Mouse (Mus musculus) neural tube, embryonic 11.5 days (tissue): Measurements from ENCODE around the gene Creb1. TPM values are rescaled to one million over a fixed set of nuclear protein-coding genes. Genes with fewer than 3 reads are reported as not detected.

Experiments
- ATAC-seq: fragments of 200-750 bp; cut with Nextera tagmentation; 2 replicates; pipeline ENCODE4 v1.8.0; 2017; ENCODE audit warnings: moderate number of reproducible peaks, mild to moderate bottlenecking, moderate TSS enrichment, moderate library complexity; ENCODE audit not compliant: insufficient read depth, low FRiP score, low TSS enrichment
- DNase-seq: peaks from one replicate; pipeline ENCODE4 v3.0.0-alpha.2; 2015; ENCODE audit warnings: low spot score
- H3K27ac ChIP-seq: fragments of 300-500 bp; sonication (generic); 2 replicates; pipeline ENCODE4 v1.5.1; 2014; ENCODE audit warnings: low read depth, mild to moderate bottlenecking, low read length
- H3K27me3 ChIP-seq: fragments of 300-500 bp; sonication (generic); 2 replicates; pipeline ENCODE4 v1.6.1; 2014; ENCODE audit warnings: mild to moderate bottlenecking, low read length, mixed read lengths; ENCODE audit not compliant: control insufficient read depth, insufficient read depth
- H3K36me3 ChIP-seq: fragments of 300-500 bp; sonication (generic); 2 replicates; pipeline ENCODE4 v1.6.1; 2014; ENCODE audit warnings: mild to moderate bottlenecking, low read length, moderate library complexity, mixed read lengths; ENCODE audit not compliant: control insufficient read depth, insufficient read depth
- H3K4me1 ChIP-seq: fragments of 300-500 bp; sonication (generic); 2 replicates; pipeline ENCODE4 v1.6.1; 2014; ENCODE audit warnings: low read length, mixed read lengths; ENCODE audit not compliant: control insufficient read depth, insufficient read depth
- H3K4me2 ChIP-seq: fragments of 300-500 bp; sonication (generic); 2 replicates; pipeline ENCODE4 v1.6.1; 2014; ENCODE audit warnings: low read depth, mild to moderate bottlenecking, moderate library complexity
- H3K4me3 ChIP-seq: fragments of 300-500 bp; sonication (generic); 2 replicates; pipeline ENCODE4 v1.5.1; 2014; ENCODE audit warnings: low read depth, low read length
- H3K9ac ChIP-seq: fragments of 300-500 bp; sonication (generic); 2 replicates; pipeline ENCODE4 v1.6.1; 2014; ENCODE audit warnings: mild to moderate bottlenecking, low read length
- H3K9me3 ChIP-seq: fragments of 300-500 bp; sonication (generic); 2 replicates; pipeline ENCODE4 v1.6.1; 2016; ENCODE audit warnings: low read length; ENCODE audit not compliant: control insufficient read depth
- WGBS: fragments of 180-500 bp; shearing (Covaris S2); extraction: QIAGEN DNeasy Blood & Tissue Kit; methylation state at CpG from one replicate; pipeline ENCODE4 v1.1.7; 2014; 5-methylcytosine and 5-hydroxymethylcytosine counted together
- polyA plus RNA-seq: library from polyadenylated mRNA; unstranded; fragments of >200 nt; fragmentation: Nextera tagmentation; extraction: Ambion mirVana; gene quantifications from 2 replicates; pipeline ENCODE4 v1.2.1, GENCODE M21; 2014

The Creb1 gene
- polyA plus RNA-seq, 1 experiment from 2014 or later: 63.0 TPM

- WGBS: 25% methylated on average over 7 of the region's 7 CpGs
- peaks cover 13% of the 10 kb centered on the region; the same call in 1 of the 2 replicates for H3K4me1 ChIP-seq
- ATAC-seq: no peak
- H3K9me3 ChIP-seq: no peaks in the 10 kb centered on the region
- no peaks in the 10 kb centered on the region for H3K36me3 ChIP-seq
- H3K27ac ChIP-seq: no peak overlapping the region
- peak overlapping the region; percentile 85 for H3K4me2 ChIP-seq
- no peaks in the 10 kb centered on the region for H3K27me3 ChIP-seq
- peak overlapping the region; percentile 94 for H3K4me3 ChIP-seq
- no peak for DNase-seq
- H3K9ac ChIP-seq: peak overlapping the region; percentile 98
Measured at GRCm38 (mm10) chr1:64531548-64531947, 897 bp upstream of the Creb1 start.

DNA sequence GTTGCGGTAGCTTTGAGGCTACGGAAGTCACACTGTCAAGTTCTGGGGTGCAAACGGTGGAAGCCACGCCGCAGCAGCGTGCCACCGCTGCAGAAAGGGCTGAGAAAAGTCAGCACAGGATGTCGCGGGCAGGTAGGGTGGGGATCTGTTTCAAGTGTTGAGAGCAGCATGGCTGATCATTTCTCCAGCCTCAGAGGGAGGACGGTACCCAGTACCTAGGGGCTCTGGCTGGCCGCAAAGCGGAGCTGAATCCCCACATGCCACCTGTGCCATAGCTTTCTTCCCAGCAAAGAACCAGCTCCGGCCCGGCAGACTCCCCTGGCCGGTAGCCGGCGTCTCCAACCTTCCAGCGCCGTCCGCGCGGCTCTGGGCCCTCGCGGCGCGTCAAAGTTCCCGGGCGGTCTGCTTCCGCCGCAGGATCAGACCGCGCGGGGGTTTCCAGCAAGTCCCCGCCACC lies 350 bp upstream of the Creb1 start:
- no peaks in the 10 kb centered on the region for H3K27me3 ChIP-seq
- peak overlapping the region; percentile 98 for H3K9ac ChIP-seq
- no peak for DNase-seq
- under 1% methylated on average over 32 of the region's 34 CpGs for WGBS
- peak overlapping the region; percentile 94 for H3K4me3 ChIP-seq
- H3K4me2 ChIP-seq: peak overlapping the region; percentile 85
- H3K9me3 ChIP-seq: no peaks in the 10 kb centered on the region
- peak overlapping the region; percentile 100 for H3K27ac ChIP-seq
- ATAC-seq: peak; percentile 71
- no peaks in the 10 kb centered on the region for H3K36me3 ChIP-seq
- peaks cover 13% of the 10 kb centered on the region; the same call in 1 of the 2 replicates for H3K4me1 ChIP-seq

DNA sequence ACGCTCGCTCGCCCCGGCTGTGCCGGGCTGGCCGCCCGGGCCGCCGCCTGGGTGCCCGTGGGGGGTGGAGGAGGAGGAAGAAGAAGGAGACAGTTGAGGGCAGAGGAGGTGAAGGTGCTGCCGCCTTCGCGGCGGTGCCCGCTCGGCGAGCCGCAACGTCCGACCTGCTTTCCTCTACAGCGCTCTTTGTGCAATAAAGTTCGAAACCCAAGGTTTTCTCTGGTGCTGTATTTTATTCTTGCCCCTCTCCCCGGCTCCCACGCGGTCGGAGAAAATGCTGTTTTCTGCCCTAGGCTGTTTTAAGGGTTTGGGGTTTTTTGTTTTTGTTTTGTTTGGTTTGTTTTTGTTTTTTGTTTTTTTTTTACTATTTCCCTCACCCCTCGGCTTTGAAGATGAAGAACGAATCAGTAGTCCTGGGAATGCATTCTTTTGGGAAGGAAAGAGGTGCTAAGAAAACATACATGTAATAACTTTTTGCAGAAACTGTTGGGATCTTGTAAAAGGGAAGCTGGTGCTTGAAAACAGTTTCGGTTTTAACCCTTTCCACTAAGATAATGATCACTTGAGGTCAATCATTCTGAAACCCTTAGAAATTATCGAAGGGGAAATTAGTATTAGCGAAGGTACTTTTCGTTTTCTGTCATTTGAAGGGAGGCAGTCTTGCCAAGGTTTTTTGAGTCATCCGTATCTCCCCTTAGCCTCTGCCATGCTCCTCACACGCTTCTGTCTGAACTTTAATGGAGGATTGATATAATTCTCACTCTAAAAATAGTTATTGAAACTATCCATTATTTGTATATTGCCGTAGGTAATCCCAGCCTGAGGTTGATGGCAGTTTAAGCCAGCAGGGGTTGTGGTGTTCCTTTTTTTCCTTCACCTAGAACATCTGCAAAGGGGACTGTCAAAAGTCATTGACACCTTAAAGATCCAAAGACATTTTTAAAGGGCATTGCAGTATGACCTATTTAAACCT lies 1.3 kb downstream of the Creb1 start:
- Histone ChIP-seq H3K27me3 (no peaks in the 10 kb centered on the region), H3K4me1 (peaks cover 13% of the 10 kb centered on the region; the same call in 1 of the 2 replicates), H3K4me3 (peak overlapping the region; percentile 94), H3K9ac (peak overlapping the region; percentile 98), H3K4me2 (peak overlapping the region; percentile 60), H3K27ac (peak overlapping the region; percentile 100), H3K36me3 (no peaks in the 10 kb centered on the region), H3K9me3 (no peaks in the 10 kb centered on the region)
- WGBS: 1% methylated on average over 35 of the region's 35 CpGs
- ATAC-seq (no peak), DNase-seq (peak; percentile 39)

GRCm38 (mm10) chr1:64538837-64539367 lies 6.5 kb downstream of the Creb1 start:
- Histone ChIP-seq H3K4me3 (no peak overlapping the region), H3K9me3 (no peaks in the 10 kb centered on the region), H3K27ac (no peak overlapping the region), H3K27me3 (no peaks in the 10 kb centered on the region), H3K4me2 (no peak overlapping the region), H3K9ac (no peak overlapping the region), H3K36me3 (no peaks in the 10 kb centered on the region), H3K4me1 (peaks cover 13% of the 10 kb centered on the region; the same call in 1 of the 2 replicates)
- WGBS: 93% methylated on average over 3 of the region's 3 CpGs
- DNase-seq (no peak), ATAC-seq (no peak)

GRCm38 (mm10) chr1:64543750-64544149 lies 11.3 kb downstream of the Creb1 start:
- Histone ChIP-seq H3K27ac (no peak overlapping the region), H3K36me3 (no peaks in the 10 kb centered on the region), H3K9ac (no peak overlapping the region), H3K4me3 (no peak overlapping the region), H3K27me3 (no peaks in the 10 kb centered on the region), H3K9me3 (no peaks in the 10 kb centered on the region), H3K4me2 (no peak overlapping the region), H3K4me1 (no peaks in the 10 kb centered on the region)
- 89% methylated on average over 5 of the region's 5 CpGs for WGBS
- ATAC-seq (no peak), DNase-seq (no peak)

GRCm38 (mm10) chr1:64546070-64546469 lies 13.6 kb downstream of the Creb1 start:
- Histone ChIP-seq H3K27ac (no peak overlapping the region), H3K4me3 (no peak overlapping the region), H3K4me2 (no peak overlapping the region), H3K36me3 (no peaks in the 10 kb centered on the region), H3K9me3 (no peaks in the 10 kb centered on the region), H3K4me1 (no peaks in the 10 kb centered on the region), H3K27me3 (no peaks in the 10 kb centered on the region), H3K9ac (no peak overlapping the region)
- DNase-seq (no peak), ATAC-seq (no peak)
- 89% methylated on average over 3 of the region's 3 CpGs for WGBS

GRCm38 (mm10) chr1:64549380-64549779 lies 16.9 kb downstream of the Creb1 start:
- Histone ChIP-seq H3K9ac (no peak overlapping the region), H3K4me2 (no peak overlapping the region), H3K9me3 (no peaks in the 10 kb centered on the region), H3K27ac (no peak overlapping the region), H3K36me3 (no peaks in the 10 kb centered on the region; the same call in 1 of the 2 replicates), H3K4me3 (no peak overlapping the region), H3K4me1 (no peaks in the 10 kb centered on the region), H3K27me3 (no peaks in the 10 kb centered on the region)
- ATAC-seq (no peak), DNase-seq (no peak)
- 94% methylated on average over 2 of the region's 2 CpGs for WGBS

- no peaks in the 10 kb centered on the region; the same call in 1 of the 2 replicates for H3K36me3 ChIP-seq
Measured at GRCm38 (mm10) chr1:64551908-64552307, 19.5 kb downstream of the Creb1 start.

More at GRCm38 (mm10) chr1:64551908-64552307, 19.5 kb downstream of the Creb1 start:
- no peaks in the 10 kb centered on the region for H3K9me3 ChIP-seq
- H3K27ac ChIP-seq: no peak overlapping the region
- no peaks in the 10 kb centered on the region for H3K4me1 ChIP-seq
- H3K4me3 ChIP-seq: no peak overlapping the region
- DNase-seq (no peak), ATAC-seq (no peak)
- H3K9ac ChIP-seq: no peak overlapping the region
- H3K4me2 ChIP-seq: no peak overlapping the region
- no peaks in the 10 kb centered on the region for H3K27me3 ChIP-seq
- 80% methylated on average over 2 of the region's 2 CpGs for WGBS
